ENCODE assay signal across 12 mouse cellular contexts in genomic region chr6:99376721-99377120, GRCm38 (mm10).
DNase-seq lines count a peak whose midpoint lies in the region; ATAC-seq and TF ChIP-seq lines count a peak whose summit lies in the region.
"Had no signal": no experiment of that assay in that cellular context is flagged by ENCODE, and none has a peak within 500 bp of the region (broad histone marks: within the 10 kb centered on the region; RNA-seq: fewer than 3 reads in every experiment).

No protein-coding gene starts in this region.

- WGBS in liver, postnatal 0 days (ENCODE audit: insufficient replicate concordance): 86% methylated on average over 8 of the region's 8 CpGs

- peaks cover 15% of the 10 kb centered on the region for H3K4me1 ChIP-seq in liver, postnatal 0 days (ENCODE audit: insufficient read depth)

- no peak for TF ChIP-seq CTCF in liver, postnatal 0 days (IDR thresholded peaks at IDR 0.05; ENCODE audit: low read depth)
- no peak for TF ChIP-seq CTCF in brain, embryonic 14.5 days (IDR thresholded peaks at IDR 0.05; ENCODE audit: borderline replicate concordance, extremely low read depth, insufficient read depth, insufficient read length)

- no peaks in the 10 kb centered on the region for H3K9me3 ChIP-seq in liver, postnatal 0 days (ENCODE audit: low read length)
- H3K9me3 ChIP-seq: embryonic facial prominence, embryonic 12.5 days; neural tube, embryonic 12.5 days had no signal

- 0 out of 2 replicates have a peak overlapping the region, but pooled peaks have one; percentile 30 for H3K27ac ChIP-seq in liver, postnatal 0 days (ENCODE audit: low read depth)
- H3K27ac ChIP-seq: neural tube, embryonic 12.5 days had no signal

- H3K36me3 ChIP-seq in liver, postnatal 0 days (replicated peaks; ENCODE audit: insufficient read depth, low read length): no peaks in the 10 kb centered on the region
- H3K36me3 ChIP-seq: embryonic facial prominence, embryonic 12.5 days; neural tube, embryonic 12.5 days had no signal

- no peak overlapping the region for H3K9ac ChIP-seq in liver, postnatal 0 days (replicated peaks)
- H3K9ac ChIP-seq: embryonic facial prominence, embryonic 12.5 days; neural tube, embryonic 12.5 days had no signal

- no peak overlapping the region for H3K4me2 ChIP-seq in liver, postnatal 0 days (ENCODE audit: low read depth, low read length)
- H3K4me2 ChIP-seq: embryonic facial prominence, embryonic 12.5 days; neural tube, embryonic 12.5 days had no signal

- H3K4me3 ChIP-seq in liver, postnatal 0 days (ENCODE audit: low read depth, low read length): no peak overlapping the region
- H3K4me3 ChIP-seq: embryonic facial prominence, embryonic 12.5 days; neural tube, embryonic 12.5 days had no signal

- no peak for TF ChIP-seq EP300 in liver, postnatal 0 days (IDR thresholded peaks at IDR 0.05; ENCODE audit: low read depth)

- no peak for DNase-seq in frontal cortex, postnatal 10 days (ENCODE audit: low spot score in 2 of 2)
- DNase-seq in liver, postnatal 0 days: no peak
- DNase-seq in liver: no peak
- peak; percentile 37 for DNase-seq in brain, embryonic 14.5 days (ENCODE audit: low read depth)
- DNase-seq in layer of hippocampus, adult 8-10 months (ENCODE audit: low spot score in 2 of 2): peak; percentile 30 to 32
- no peak for DNase-seq in right cerebral cortex, postnatal 36 days (ENCODE audit: low spot score in 2 of 2)
- DNase-seq in retina, postnatal 1 day: no peak
- DNase-seq: heart, postnatal 10 days; lung, adult 2 months had no signal

- no peaks in the 10 kb centered on the region for H3K27me3 ChIP-seq in liver, postnatal 0 days (ENCODE audit: insufficient read depth, low read length)
- H3K27me3 ChIP-seq: embryonic facial prominence, embryonic 12.5 days; neural tube, embryonic 12.5 days had no signal

- 0 out of 2 replicates have a peak, but pooled peaks have one; percentile 1 for ATAC-seq in frontal cortex, adult (ENCODE audit: low TSS enrichment)
- no peak for ATAC-seq in liver, postnatal 0 days

- no peak for TF ChIP-seq POLR2A in brain, embryonic 14.5 days (IDR thresholded peaks at IDR 0.05; ENCODE audit: borderline replicate concordance, extremely low read depth, insufficient read depth, insufficient read length, poor library complexity, severe bottlenecking)

Comparison
In these comparisons a context has a peak if more than half of its experiments do, and no peak if none do; other contexts are left out.
1. DNase-seq: peak in brain, embryonic 14.5 days (single experiment) and layer of hippocampus, adult 8-10 months (2 of 2); none in frontal cortex, postnatal 10 days (0 of 2), liver, postnatal 0 days (single experiment), liver (single experiment), right cerebral cortex, postnatal 36 days (0 of 2) and retina, postnatal 1 day (single experiment).